Mouse (Mus musculus): ENCODE results near the gene Ogfod3. TPM values are rescaled to one million over a fixed set of nuclear protein-coding genes. Genes with fewer than 3 reads are reported as not detected.

The Ogfod3 gene
- total and polyA plus RNA-seq, 3 experiments = 12.3 to 12.7 TPM; not detected in 1

DNA sequence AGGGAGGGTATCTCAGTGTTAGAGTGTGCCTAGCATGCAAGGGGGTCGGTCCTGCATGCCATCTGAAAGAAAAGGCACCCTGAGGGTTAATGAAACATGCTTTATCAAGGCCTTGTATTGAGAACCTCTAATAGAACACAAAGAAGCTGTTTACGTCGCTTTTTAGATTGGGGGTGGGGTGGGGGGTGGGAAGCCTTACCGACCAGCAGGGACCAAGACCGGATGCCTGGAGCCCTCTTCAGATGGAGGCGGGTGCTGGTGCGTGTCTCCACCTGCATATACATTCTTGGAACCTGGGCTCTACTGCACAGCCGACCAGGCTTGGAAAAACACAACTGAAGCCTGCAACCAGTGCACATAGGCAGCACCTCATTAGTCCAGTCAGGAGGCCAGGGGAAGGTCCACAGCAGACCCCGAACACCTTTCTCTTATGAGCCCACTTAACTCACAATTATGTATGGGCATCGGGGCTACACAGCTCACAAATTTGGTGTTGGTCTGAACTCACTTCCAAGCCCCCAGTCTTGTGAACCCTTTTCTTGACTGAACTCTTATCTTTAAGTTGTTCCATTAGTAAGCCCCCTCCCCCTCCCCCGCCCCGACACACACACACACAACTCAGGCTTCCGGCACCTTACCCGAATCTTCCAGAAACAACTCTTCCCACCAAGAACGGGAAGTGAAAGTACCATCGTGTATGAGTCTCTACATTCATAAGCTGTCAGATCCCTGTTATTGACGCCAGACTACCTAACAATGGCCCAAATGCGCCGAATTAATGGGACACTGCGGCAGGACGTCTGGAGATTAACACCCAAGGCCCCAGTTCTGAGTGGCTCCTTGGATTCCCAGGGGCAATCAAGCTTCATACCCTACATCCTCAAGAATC, 23.9 kb upstream of the Ogfod3 start:
- Histone ChIP-seq H3K4me3 (ENCODE audit: control insufficient read depth in 1 of 2, insufficient read depth in 1 of 2, low read depth in 2 of 2, low read length in 2 of 2) (peak overlapping the region; percentile 89 to 99), H3K36me3 (ENCODE audit: control insufficient read depth in 1 of 2, insufficient read depth in 2 of 2, low read length in 2 of 2) (peaks cover 2 to 29% of the 10 kb centered on the region in 2 experiments; a peak in 3 of 4 replicates), H3K79me2 (ENCODE audit: control insufficient read depth, insufficient read depth, low read length, poor library complexity) (peaks cover 14% of the 10 kb centered on the region), H3K9ac (ENCODE audit: control insufficient read depth, low read depth, low read length, poor library complexity, severe bottlenecking) (peak overlapping the region; percentile 87), H3K4me1 (ENCODE audit: control insufficient read depth in 1 of 2, insufficient read depth in 2 of 2, low read length in 2 of 2) (peaks cover 25 to 27% of the 10 kb centered on the region in 2 experiments), H3K9me3 (replicated peaks; ENCODE audit: insufficient read depth, low read length) (no peaks in the 10 kb centered on the region), H3K27me3 (ENCODE audit: control insufficient read depth in 1 of 2, insufficient read depth in 2 of 2, low read length in 2 of 2) (no peaks in the 10 kb centered on the region), H3K27ac (ENCODE audit: control insufficient read depth, low read depth, low read length) (peak overlapping the region; percentile 86)
- TF ChIP-seq SMC3 (IDR thresholded peaks at IDR 0.05; ENCODE audit: low read depth, low read length) (no peak), ETS1 (IDR thresholded peaks at IDR 0.05; ENCODE audit: low read depth, low read length) (no peak), ZMIZ1 (IDR thresholded peaks at IDR 0.05; ENCODE audit: low read depth, low read length) (no peak), MEF2A (IDR thresholded peaks at IDR 0.05; ENCODE audit: extremely low read depth, insufficient replicate concordance, low read depth, low read length, poor library complexity, severe bottlenecking) (no peak), TAL1 (IDR thresholded peaks at IDR 0.05; ENCODE audit: low read length) (no peak), MXI1 (IDR thresholded peaks at IDR 0.05; ENCODE audit: low read depth, low read length) (no peak)
- DNase-seq (ENCODE audit: low read depth, low spot score) = peak; percentile 83

DNA sequence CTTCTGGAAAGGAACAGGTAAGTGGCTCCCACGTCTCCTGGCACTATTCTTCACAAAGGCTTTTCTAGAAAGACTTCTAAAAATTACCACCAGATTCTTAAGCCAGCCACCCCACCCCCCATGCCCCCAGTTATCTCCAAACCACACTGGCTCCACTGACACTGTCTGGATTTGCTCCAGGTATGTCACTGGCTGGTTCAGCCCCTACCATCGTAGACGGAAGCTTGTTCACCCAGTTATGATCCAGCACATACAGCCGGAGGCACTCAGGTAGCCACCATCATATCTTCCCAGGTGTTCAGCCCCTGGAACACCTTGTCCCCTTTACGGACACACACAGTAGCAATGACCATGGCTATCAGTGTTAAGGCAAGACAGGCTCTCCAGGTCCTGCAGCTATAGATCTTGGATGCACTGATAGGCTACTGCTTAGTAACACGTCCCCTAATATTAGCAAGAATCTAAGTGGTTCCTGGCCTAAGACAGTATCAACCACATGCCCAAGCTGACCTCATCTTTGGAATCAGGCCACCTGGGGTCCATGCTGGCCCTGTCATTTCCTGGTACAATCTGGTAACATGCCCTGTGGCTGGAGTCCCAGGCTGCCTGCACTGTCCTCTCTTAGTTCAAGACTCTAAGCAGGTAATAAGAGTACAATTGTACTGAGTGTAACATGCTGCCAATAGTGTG, 17.0 kb upstream of the Ogfod3 start:
- Histone ChIP-seq H3K27ac (ENCODE audit: control insufficient read depth, low read depth, low read length) (no peak overlapping the region), H3K4me3 (ENCODE audit: control insufficient read depth in 1 of 2, insufficient read depth in 1 of 2, low read depth in 2 of 2, low read length in 2 of 2) (no peak overlapping the region), H3K9ac (ENCODE audit: control insufficient read depth, low read depth, low read length, poor library complexity, severe bottlenecking) (no peak overlapping the region), H3K79me2 (ENCODE audit: control insufficient read depth, insufficient read depth, low read length, poor library complexity) (no peaks in the 10 kb centered on the region), H3K9me3 (replicated peaks; ENCODE audit: insufficient read depth, low read length) (no peaks in the 10 kb centered on the region), H3K27me3 (ENCODE audit: control insufficient read depth in 1 of 2, insufficient read depth in 2 of 2, low read length in 2 of 2) (no peaks in the 10 kb centered on the region), H3K4me1 (ENCODE audit: control insufficient read depth in 1 of 2, insufficient read depth in 2 of 2, low read length in 2 of 2) (peaks cover 3 to 5% of the 10 kb centered on the region in 2 experiments; a peak in 2 of 4 replicates), H3K36me3 (ENCODE audit: control insufficient read depth in 1 of 2, insufficient read depth in 2 of 2, low read length in 2 of 2) (peaks cover 2 to 6% of the 10 kb centered on the region in 2 experiments; a peak in 3 of 4 replicates)
- DNase-seq (ENCODE audit: low read depth, low spot score) = peak; percentile 52
- TF ChIP-seq UBTF (IDR thresholded peaks at IDR 0.05; ENCODE audit: borderline replicate concordance, insufficient read depth, low read depth, low read length) = no peak
- TF ChIP-seq GATA1 (IDR thresholded peaks at IDR 0.05; ENCODE audit: low read depth, low read length) = peak; percentile 37; the same call in 1 of the 2 replicates
- 0 out of 2 replicates have a peak, but pooled peaks have one; percentile 8 for TF ChIP-seq ETS1 (IDR thresholded peaks at IDR 0.05; ENCODE audit: low read depth, low read length)
- no peak for TF ChIP-seq CHD2 (IDR thresholded peaks at IDR 0.05; ENCODE audit: low read length)
- peak in 1 of 2 experiments; percentile 42; a peak in 1 of 4 replicates for TF ChIP-seq EP300 (IDR thresholded peaks at IDR 0.05; ENCODE audit: low read depth in 1 of 2, low read length in 2 of 2)
